ENCODE assay signal across 13 mouse cellular contexts in genomic region chr6:92383196-92383782, GRCm38 (mm10).
A peak's percentile ranks its signal among the peaks of the same experiment; 100 is the strongest.
DNase-seq lines count a peak whose midpoint lies in the region; ATAC-seq and TF ChIP-seq lines count a peak whose summit lies in the region.
"Had no signal": no experiment of that assay in that cellular context is flagged by ENCODE, and none has a peak within 500 bp of the region (broad histone marks: within the 10 kb centered on the region; RNA-seq: fewer than 3 reads in every experiment).

No protein-coding gene starts in this region.

- 0 out of 2 replicates have a peak overlapping the region, but pooled peaks have one; percentile 29 for H3K27ac ChIP-seq in hindbrain, embryonic 10.5 days
- H3K27ac ChIP-seq in hindbrain, postnatal 0 days, result no peak overlapping the region
- peak overlapping the region; percentile 52 for H3K27ac ChIP-seq in hindbrain, embryonic 14.5 days
- H3K27ac ChIP-seq in neural tube, embryonic 13.5 days (replicated peaks), result peak overlapping the region; percentile 65
- H3K27ac ChIP-seq: forebrain, embryonic 12.5 days had no signal

- no peak overlapping the region for H3K9ac ChIP-seq in hindbrain, postnatal 0 days (replicated peaks; ENCODE audit: low read length)
- H3K9ac ChIP-seq in hindbrain, embryonic 14.5 days, result no peak overlapping the region
- 0 out of 2 replicates have a peak overlapping the region, but pooled peaks have one; percentile 9 for H3K9ac ChIP-seq in neural tube, embryonic 13.5 days
- H3K9ac ChIP-seq: forebrain, embryonic 12.5 days had no signal

- no peak for TF ChIP-seq CTCF in hindbrain, postnatal 0 days (IDR thresholded peaks at IDR 0.05; ENCODE audit: low read depth)

- H3K36me3 ChIP-seq in hindbrain, embryonic 10.5 days, result no peaks in the 10 kb centered on the region
- H3K36me3 ChIP-seq in hindbrain, postnatal 0 days (ENCODE audit: insufficient read depth, low read length), result 0 out of 2 replicates have a peak, but pooled peaks cover 4% of the 10 kb centered on the region
- H3K36me3 ChIP-seq in hindbrain, embryonic 14.5 days (replicated peaks; ENCODE audit: control insufficient read depth, insufficient read depth), result no peaks in the 10 kb centered on the region
- H3K36me3 ChIP-seq in neural tube, embryonic 13.5 days, result peaks cover 6% of the 10 kb centered on the region
- H3K36me3 ChIP-seq: forebrain, embryonic 12.5 days had no signal

- WGBS in hindbrain, embryonic 10.5 days, result 70% methylated on average over 14 of the region's 14 CpGs
- 52% methylated on average over 14 of the region's 14 CpGs for WGBS in hindbrain, postnatal 0 days
- 50% methylated on average over 14 of the region's 14 CpGs for WGBS in hindbrain, embryonic 14.5 days
- WGBS in neural tube, embryonic 13.5 days, result 39% methylated on average over 14 of the region's 14 CpGs

- H3K27me3 ChIP-seq in hindbrain, embryonic 10.5 days (ENCODE audit: insufficient read depth, poor library complexity, severe bottlenecking), result no peaks in the 10 kb centered on the region
- H3K27me3 ChIP-seq in hindbrain, postnatal 0 days (ENCODE audit: insufficient read depth, low read length), result no peaks in the 10 kb centered on the region
- no peaks in the 10 kb centered on the region for H3K27me3 ChIP-seq in hindbrain, embryonic 14.5 days (ENCODE audit: control insufficient read depth, insufficient read depth, low read length)
- H3K27me3 ChIP-seq in neural tube, embryonic 13.5 days, result no peaks in the 10 kb centered on the region
- H3K27me3 ChIP-seq: forebrain, embryonic 12.5 days had no signal

- H3K4me1 ChIP-seq in hindbrain, embryonic 10.5 days (replicated peaks), result peaks cover 15% of the 10 kb centered on the region
- H3K4me1 ChIP-seq in hindbrain, postnatal 0 days (ENCODE audit: insufficient read depth, low read length), result no peaks in the 10 kb centered on the region
- peaks cover 9% of the 10 kb centered on the region; the same call in 1 of the 2 replicates for H3K4me1 ChIP-seq in hindbrain, embryonic 14.5 days (replicated peaks; ENCODE audit: control insufficient read depth, insufficient read depth, low read length)
- H3K4me1 ChIP-seq in neural tube, embryonic 13.5 days (replicated peaks), result peaks cover 30% of the 10 kb centered on the region
- H3K4me1 ChIP-seq: forebrain, embryonic 12.5 days had no signal

- H3K9me3 ChIP-seq in hindbrain, embryonic 10.5 days, result no peaks in the 10 kb centered on the region
- H3K9me3 ChIP-seq in hindbrain, postnatal 0 days (ENCODE audit: low read length), result no peaks in the 10 kb centered on the region
- H3K9me3 ChIP-seq in hindbrain, embryonic 14.5 days (ENCODE audit: control insufficient read depth, low read length), result no peaks in the 10 kb centered on the region
- H3K9me3 ChIP-seq in neural tube, embryonic 13.5 days, result peaks cover 4% of the 10 kb centered on the region; the same call in 1 of the 2 replicates
- H3K9me3 ChIP-seq: forebrain, embryonic 12.5 days had no signal

- H3K4me2 ChIP-seq in hindbrain, postnatal 0 days (ENCODE audit: low read depth, low read length), result no peak overlapping the region
- no peak overlapping the region for H3K4me2 ChIP-seq in hindbrain, embryonic 14.5 days (replicated peaks)
- 0 out of 2 replicates have a peak overlapping the region, but pooled peaks have one; percentile 6 for H3K4me2 ChIP-seq in neural tube, embryonic 13.5 days
- H3K4me2 ChIP-seq: forebrain, embryonic 12.5 days had no signal

- no peak for DNase-seq in hindbrain, embryonic 10.5 days (ENCODE audit: low spot score)
- DNase-seq in hindbrain, postnatal 0 days (ENCODE audit: low spot score), result no peak
- DNase-seq in brain, adult 2 months (ENCODE audit: low read depth, low spot score), result peak; percentile 79
- DNase-seq in hindbrain, embryonic 14.5 days (ENCODE audit: low spot score), result peak; percentile 28
- no peak for DNase-seq in spleen, postnatal 36 days (ENCODE audit: low spot score in 2 of 2)
- DNase-seq in heart, adult 8-10 months (ENCODE audit: low spot score), result no peak
- DNase-seq in cerebellum, postnatal 25 days, result no peak
- DNase-seq: gastrocnemius, postnatal 36 days; heart, postnatal 14 days; liver had no signal

- H3K4me3 ChIP-seq in hindbrain, embryonic 10.5 days, result no peak overlapping the region
- H3K4me3 ChIP-seq in hindbrain, postnatal 0 days (ENCODE audit: low read length), result no peak overlapping the region
- no peak overlapping the region for H3K4me3 ChIP-seq in hindbrain, embryonic 14.5 days (replicated peaks; ENCODE audit: low read length)
- H3K4me3 ChIP-seq in neural tube, embryonic 13.5 days, result no peak overlapping the region
- H3K4me3 ChIP-seq: forebrain, embryonic 12.5 days had no signal

- no peak for ATAC-seq in hindbrain, postnatal 0 days
- no peak for ATAC-seq in hindbrain, embryonic 14.5 days (ENCODE audit: low FRiP score)
- ATAC-seq in neural tube, embryonic 13.5 days (ENCODE audit: low read depth), result no peak; the same call in 1 of the 2 replicates
- ATAC-seq: activated CD4-positive, CD25-positive, alpha-beta regulatory T cell, adult 4 months had no signal

Comparison
In these comparisons a context has a peak if more than half of its experiments do, and no peak if none do; other contexts are left out.
1. DNase-seq: peak in brain, adult 2 months (single experiment) and hindbrain, embryonic 14.5 days (single experiment); none in hindbrain, embryonic 10.5 days (single experiment), hindbrain, postnatal 0 days (single experiment), spleen, postnatal 36 days (0 of 2), heart, adult 8-10 months (single experiment) and cerebellum, postnatal 25 days (0 of 2).